In genomic region chr7:81837771-81838170, GRCm38 (mm10) we compare ENCODE assay signal across 19 mouse cellular contexts. TPM values are rescaled to one million over a fixed set of nuclear protein-coding genes. Genes with fewer than 3 reads are reported as not detected.
DNase-seq lines count a peak whose midpoint lies in the region.
"Had no signal": no experiment of that assay in that cellular context is flagged by ENCODE, and none has a peak within 500 bp of the region (broad histone marks: within the 10 kb centered on the region; RNA-seq: fewer than 3 reads in every experiment).

No protein-coding gene starts in this region.

- DNase-seq in adrenal gland, adult (ENCODE audit: inconsistent age in 2 of 2, low spot score in 1 of 2): peak; percentile 50 to 82
- DNase-seq in adrenal gland, adult 2 months: peak; percentile 62
- DNase-seq in adrenal gland, adult 8-10 months: peak; percentile 48
- peak; percentile 45 for DNase-seq in adrenal gland, postnatal 14 days
- DNase-seq in adrenal gland, postnatal 36 days: peak; percentile 37 to 54

RNA-seq across cellular contexts. Expression of gene Btbd1, which starts 8.5 kb away (rescaled TPM):
- total RNA-seq in adrenal gland, adult 2 months (2021): 100 to 1,000 TPM; 118 to 159 TPM
- polyA plus RNA-seq in adrenal gland, adult 2 months (2012; rRNA removed): 65.2 and 71.1 TPM in 2 replicates
- total RNA-seq in adrenal gland, adult 8-10 months (2022): 100 to 1,000 TPM in 3 of 4 experiments, 10 to 100 TPM in 1; 97.3 to 112 (median 104) TPM
- 136 and 144 TPM in 2 replicates for total RNA-seq in adrenal gland, postnatal 14 days (2021)
- 100 to 1,000 TPM; 115 to 123 TPM for total RNA-seq in adrenal gland, postnatal 36 days (2021)

RNA-seq across cellular contexts. Expression of gene Gm10160, which starts 17.8 kb away (rescaled TPM):
- total RNA-seq in adrenal gland, adult 2 months (2021): not detected
- not detected in 2 replicates for polyA plus RNA-seq in adrenal gland, adult 2 months (2012; rRNA removed)
- not detected for total RNA-seq in adrenal gland, adult 8-10 months (2022)
- total RNA-seq in adrenal gland, postnatal 14 days (2021): not detected in 2 replicates
- total RNA-seq in adrenal gland, postnatal 36 days (2021): not detected
- total RNA-seq: adrenal gland, adult 18-20 months; adrenal gland, postnatal 10 days; adrenal gland, postnatal 25 days; adrenal gland, postnatal 4 days; CH12.LX; ES-E14; G1E; MEL had no signal
- polyA plus RNA-seq: activated CD4-positive, CD25-positive, alpha-beta regulatory T cell, adult 4 months; brain, embryonic 14.5 days; C2C12; CD4-positive, CD25-positive, alpha-beta regulatory T cell, adult 4 months; cerebellum, adult 2 months; G1E; Patski had no signal

RNA-seq across cellular contexts. Expression of gene Tm6sf1, which starts 21.0 kb away (rescaled TPM):
- total RNA-seq in adrenal gland, adult 2 months (2021): 10 to 100 TPM; 13.5 to 17.2 TPM
- 29.5 and 37.4 TPM in 2 replicates for polyA plus RNA-seq in adrenal gland, adult 2 months (2012; rRNA removed)
- 10 to 100 TPM; 12.8 to 21.0 (median 16.2) TPM for total RNA-seq in adrenal gland, adult 8-10 months (2022)
- total RNA-seq in adrenal gland, postnatal 14 days (2021): 13.3 and 16.5 TPM in 2 replicates
- 10 to 100 TPM; 10.5 to 18.3 TPM for total RNA-seq in adrenal gland, postnatal 36 days (2021)
- polyA plus RNA-seq: G1E had no signal

RNA-seq across cellular contexts. Expression of gene 3110040N11Rik, which starts 48.5 kb away (rescaled TPM):
- total RNA-seq in adrenal gland, adult 2 months (2021): 10 to 100 TPM; 35.1 to 35.8 TPM
- 15.7 and 19.3 TPM in 2 replicates for polyA plus RNA-seq in adrenal gland, adult 2 months (2012; rRNA removed)
- total RNA-seq in adrenal gland, adult 8-10 months (2022): 10 to 100 TPM; 42.5 to 46.9 (median 45.0) TPM
- 31.3 and 33.0 TPM in 2 replicates for total RNA-seq in adrenal gland, postnatal 14 days (2021)
- 10 to 100 TPM; 30.9 to 41.0 TPM for total RNA-seq in adrenal gland, postnatal 36 days (2021)

Comparison
In these comparisons a context has a peak if more than half of its experiments do, and no peak if none do; other contexts are left out.
1. Peak in every context shown above with its lines: DNase-seq.